Mouse (Mus musculus) intestine, embryonic 14.5 days (tissue): Measurements from ENCODE around the gene Sap30l. TPM values are rescaled to one million over a fixed set of nuclear protein-coding genes. Genes with fewer than 3 reads are reported as not detected.

ENCODE experiments used
- ATAC-seq: fragments of 200-750 bp; cut with Nextera tagmentation; replicated peaks from 2 replicates; pipeline ENCODE4 v1.8.0; 2017; ENCODE audit warnings: low read depth, moderate number of reproducible peaks, moderate TSS enrichment, moderate library complexity; ENCODE audit not compliant: low FRiP score, low TSS enrichment
- DNase-seq: peaks from one replicate; pipeline ENCODE4 v3.0.0-alpha.2; 2018; ENCODE audit warnings: low spot score
- H3K27ac ChIP-seq: fragments of 300-500 bp; sonication (generic); 2 replicates; pipeline ENCODE4 v1.5.1; 2014; ENCODE audit warnings: low read depth, mild to moderate bottlenecking, control low read depth
- H3K27me3 ChIP-seq: fragments of 300-500 bp; sonication (generic); replicated peaks from 2 replicates; pipeline ENCODE4 v1.6.1; 2014; ENCODE audit warnings: low read length, control low read depth; ENCODE audit not compliant: control insufficient read depth, insufficient read depth
- H3K36me3 ChIP-seq: fragments of 300-500 bp; sonication (generic); 2 replicates; pipeline ENCODE4 v1.6.1; 2014; ENCODE audit warnings: low read length, control low read depth; ENCODE audit not compliant: control insufficient read depth, insufficient read depth
- H3K4me1 ChIP-seq: fragments of 300-500 bp; sonication (generic); replicated peaks from 2 replicates; pipeline ENCODE4 v1.6.1; 2014; ENCODE audit warnings: low read length, control low read depth, mixed read lengths; ENCODE audit not compliant: control insufficient read depth, insufficient read depth
- H3K4me2 ChIP-seq: fragments of 300-500 bp; sonication (generic); 2 replicates; pipeline ENCODE4 v1.6.1; 2014; ENCODE audit warnings: low read length
- H3K4me3 ChIP-seq: fragments of 300-500 bp; sonication (generic); 2 replicates; pipeline ENCODE4 v1.5.1; 2014; ENCODE audit warnings: low read depth, low read length, control low read depth, mixed read lengths
- H3K9ac ChIP-seq: fragments of 300-500 bp; sonication (generic); 2 replicates; pipeline ENCODE4 v1.6.1; 2014; ENCODE audit warnings: mild to moderate bottlenecking, low read length
- H3K9me3 ChIP-seq: fragments of 300-500 bp; sonication (generic); 2 replicates; pipeline ENCODE4 v1.6.1; 2016; ENCODE audit warnings: low read length, control low read depth; ENCODE audit not compliant: control insufficient read depth
- WGBS: fragments of 180-500 bp; shearing (Covaris S2); extraction: QIAGEN DNeasy Blood & Tissue Kit; methylation state at CpG from one replicate; pipeline ENCODE4 v1.1.7; 2014; 5-methylcytosine and 5-hydroxymethylcytosine counted together
- polyA plus RNA-seq: library from polyadenylated mRNA; unstranded; fragments of >200 nt; fragmentation: Nextera tagmentation; extraction: Ambion mirVana; gene quantifications from 2 replicates; pipeline ENCODE4 v1.2.1, GENCODE M21; 2014

The Sap30l gene
- polyA plus RNA-seq: 10.1 and 15.0 TPM in 2 replicates

- Histone ChIP-seq H3K9ac (peak within 1 kb of the TSS; percentile 84), H3K4me2 (peak within 1 kb of the TSS; percentile 66), H3K9me3 (no peaks in the 10 kb centered on the region), H3K4me1 (peaks cover 18% of the 10 kb centered on the region), H3K4me3 (peak within 1 kb of the TSS; percentile 83), H3K27ac (peak within 1 kb of the TSS; percentile 75), H3K36me3 (peaks cover 4% of the 10 kb centered on the region), H3K27me3 (no peaks in the 10 kb centered on the region)
- under 1% methylated on average over 58 of the region's 66 CpGs for WGBS
- ATAC-seq (peak; percentile 97), DNase-seq (peak; percentile 97)
These were observed at the start of gene Sap30l for GRCm38 (mm10) chr11:57800971-57801765. Gene Sap30l, plus strand, starts transcription at chr11:57801637.

GRCm38 (mm10) chr11:57753538-57754203, 47.8 kb upstream of the Sap30l start:
- 71% methylated on average over 14 of the region's 14 CpGs for WGBS
- no peaks in the 10 kb centered on the region for H3K4me1 ChIP-seq
- no peaks in the 10 kb centered on the region for H3K9me3 ChIP-seq
- no peak for DNase-seq
- H3K9ac ChIP-seq: no peak overlapping the region
- no peak overlapping the region for H3K4me3 ChIP-seq
- no peaks in the 10 kb centered on the region for H3K36me3 ChIP-seq
- ATAC-seq: no peak
- no peak overlapping the region for H3K27ac ChIP-seq
- H3K27me3 ChIP-seq: no peaks in the 10 kb centered on the region
- H3K4me2 ChIP-seq: no peak overlapping the region

GRCm38 (mm10) chr11:57758621-57759020, 42.8 kb upstream of the Sap30l start:
- Histone ChIP-seq H3K36me3 (no peaks in the 10 kb centered on the region), H3K4me2 (no peak overlapping the region), H3K4me1 (no peaks in the 10 kb centered on the region), H3K27me3 (no peaks in the 10 kb centered on the region), H3K9me3 (no peaks in the 10 kb centered on the region), H3K9ac (no peak overlapping the region), H3K4me3 (no peak overlapping the region), H3K27ac (no peak overlapping the region)
- 79% methylated on average over 9 of the region's 9 CpGs for WGBS
- DNase-seq: no peak
- ATAC-seq: no peak

- Histone ChIP-seq H3K27ac (no peak overlapping the region), H3K9ac (no peak overlapping the region), H3K9me3 (no peaks in the 10 kb centered on the region), H3K4me1 (no peaks in the 10 kb centered on the region), H3K4me3 (no peak overlapping the region), H3K4me2 (no peak overlapping the region), H3K36me3 (no peaks in the 10 kb centered on the region), H3K27me3 (no peaks in the 10 kb centered on the region)
- no peak for DNase-seq
- WGBS: 23% methylated on average over 14 of the region's 14 CpGs
- no peak for ATAC-seq
These were observed 40.9 kb upstream of the Sap30l start for GRCm38 (mm10) chr11:57760509-57761058.

GRCm38 (mm10) chr11:57761347-57761746, 40.1 kb upstream of the Sap30l start:
- DNase-seq (no peak), ATAC-seq (no peak)
- Histone ChIP-seq H3K4me2 (no peak overlapping the region), H3K9me3 (no peaks in the 10 kb centered on the region), H3K4me1 (no peaks in the 10 kb centered on the region), H3K36me3 (no peaks in the 10 kb centered on the region), H3K9ac (no peak overlapping the region), H3K27me3 (no peaks in the 10 kb centered on the region), H3K27ac (no peak overlapping the region), H3K4me3 (no peak overlapping the region)
- WGBS: 97% methylated on average over 4 of the region's 4 CpGs

- Histone ChIP-seq H3K9me3 (no peaks in the 10 kb centered on the region), H3K27me3 (no peaks in the 10 kb centered on the region), H3K4me2 (no peak overlapping the region), H3K36me3 (no peaks in the 10 kb centered on the region; the same call in 1 of the 2 replicates), H3K9ac (no peak overlapping the region), H3K27ac (no peak overlapping the region), H3K4me1 (no peaks in the 10 kb centered on the region), H3K4me3 (no peak overlapping the region)
- no peak for ATAC-seq
- WGBS: 85% methylated on average over 3 of the region's 3 CpGs
- DNase-seq: no peak
These were observed 37.3 kb upstream of the Sap30l start for GRCm38 (mm10) chr11:57764124-57764523.

GRCm38 (mm10) chr11:57766617-57767016, 34.8 kb upstream of the Sap30l start:
- ATAC-seq: no peak

GRCm38 (mm10) chr11:57767171-57767570, 34.3 kb upstream of the Sap30l start:
- ATAC-seq: no peak
- Histone ChIP-seq H3K9ac (no peak overlapping the region), H3K27me3 (no peaks in the 10 kb centered on the region), H3K9me3 (no peaks in the 10 kb centered on the region), H3K4me2 (no peak overlapping the region), H3K4me1 (no peaks in the 10 kb centered on the region), H3K4me3 (no peak overlapping the region), H3K27ac (no peak overlapping the region), H3K36me3 (peaks cover 14% of the 10 kb centered on the region)
- no peak for DNase-seq
- 53% methylated on average over 6 of the region's 6 CpGs for WGBS

More at GRCm38 (mm10) chr11:57766617-57767016, 34.8 kb upstream of the Sap30l start:
- H3K4me2 ChIP-seq: no peak overlapping the region
- DNase-seq: no peak
- no peaks in the 10 kb centered on the region for H3K9me3 ChIP-seq
- H3K27ac ChIP-seq: no peak overlapping the region
- 48% methylated on average over 12 of the region's 12 CpGs for WGBS
- no peaks in the 10 kb centered on the region for H3K27me3 ChIP-seq
- no peak overlapping the region for H3K4me3 ChIP-seq
- peaks cover 14% of the 10 kb centered on the region for H3K36me3 ChIP-seq
- no peaks in the 10 kb centered on the region for H3K4me1 ChIP-seq
- no peak overlapping the region for H3K9ac ChIP-seq
